Mouse (Mus musculus) CH12.LX (cell line): ENCODE measurements around the gene Ctla2b. TPM values are rescaled to one million over a fixed set of nuclear protein-coding genes. Genes with fewer than 3 reads are reported as not detected.
"Not testable (repeated sequence)": the region's sequence is repeated elsewhere in the genome, so short reads cannot be mapped to it uniquely, and the experiment has no call there.

Experiments
- DNase-seq: peaks from one replicate; pipeline ENCODE4 v3.0.0-alpha.2; 2013; ENCODE audit errors: extremely low read depth
- H3K27ac ChIP-seq: 2 replicates; pipeline ENCODE4 v1.5.1; 2012; ENCODE audit warnings: low read depth, mild to moderate bottlenecking, control low read depth, moderate library complexity; ENCODE audit not compliant: insufficient read depth
- H3K27me3 ChIP-seq: replicated peaks from 2 replicates; pipeline ENCODE3; 2012; ENCODE audit warnings: inconsistent platforms
- H3K36me3 ChIP-seq, 2 experiments: replicated peaks in 1 of 2; 2 replicates each; pipeline versions ENCODE3 to v1.6.1; 2012; ENCODE audit warnings: inconsistent platforms in 1 of 2, low read length in 1 of 2, mild to moderate bottlenecking in 1 of 2, mixed read lengths in 1 of 2, moderate library complexity in 1 of 2; ENCODE audit not compliant: control insufficient read depth in 1 of 2, insufficient read depth in 1 of 2
- H3K4me1 ChIP-seq, 2 experiments: 2 replicates each; pipeline ENCODE4 v1.6.1; 2012; ENCODE audit warnings: inconsistent platforms in 1 of 2, moderate library complexity in 1 of 2; ENCODE audit not compliant: insufficient read depth in 2 of 2, control insufficient read depth in 1 of 2
- H3K4me2 ChIP-seq: 2 replicates; pipeline ENCODE4 v1.6.1; 2012; ENCODE audit warnings: low read depth, mild to moderate bottlenecking, control low read depth; ENCODE audit not compliant: poor library complexity, insufficient read depth, severe bottlenecking
- H3K4me3 ChIP-seq, 3 experiments: fragments of 150-350 bp in 1 of 3; sonication (generic) in 1 of 3; replicated peaks in 1 of 3; 2 replicates each; pipeline versions ENCODE3 to v1.5.1; 2011 to 2012; ENCODE audit warnings: low read depth in 2 of 3, low read length in 2 of 3, mild to moderate bottlenecking in 2 of 3, moderate library complexity in 2 of 3, control low read depth in 1 of 3, improper control_type of control experiment in 1 of 3, inconsistent platforms in 1 of 3, mixed read lengths in 1 of 3; ENCODE audit not compliant: poor library complexity in 1 of 3
- H3K79me2 ChIP-seq: replicated peaks from 2 replicates; pipeline ENCODE4 v1.6.1; 2012; ENCODE audit warnings: mild to moderate bottlenecking, moderate library complexity; ENCODE audit not compliant: control insufficient read depth, poor library complexity, insufficient read depth, severe bottlenecking; ENCODE audit errors: extremely low read depth
- H3K9ac ChIP-seq: 2 replicates; pipeline ENCODE4 v1.6.1; 2012; ENCODE audit warnings: low read depth, mild to moderate bottlenecking, control low read depth, moderate library complexity; ENCODE audit not compliant: insufficient read depth
- H3K9me3 ChIP-seq: replicated peaks from 2 replicates; pipeline ENCODE3; 2012; ENCODE audit warnings: low read length, inconsistent platforms, mixed read lengths
- CHD1 ChIP-seq: IDR thresholded peaks from 2 replicates; pipeline ENCODE4 v1.6.1; 2012; ENCODE audit warnings: low read depth, low read length, improper control_type of control experiment, inconsistent platforms
- CHD2 ChIP-seq: IDR thresholded peaks from 2 replicates; pipeline ENCODE4 v1.6.1; 2011; ENCODE audit warnings: low read length, improper control_type of control experiment
- ETS1 ChIP-seq: conservative IDR thresholded peaks from 2 replicates; pipeline ENCODE4 v1.6.1; 2012; ENCODE audit warnings: low read depth, mild to moderate bottlenecking, inconsistent platforms, low read length, improper control_type of control experiment, moderate library complexity
- GABPA ChIP-seq: IDR thresholded peaks from 2 replicates; pipeline ENCODE4 v1.6.1; 2012; ENCODE audit warnings: low read depth, low read length, improper control_type of control experiment, inconsistent platforms; ENCODE audit not compliant: insufficient replicate concordance
- HCFC1 ChIP-seq: IDR thresholded peaks from 2 replicates; pipeline ENCODE4 v1.6.1; 2012; ENCODE audit warnings: low read depth, mild to moderate bottlenecking, inconsistent platforms, low read length, improper control_type of control experiment
- MAX ChIP-seq: IDR thresholded peaks from 2 replicates; pipeline ENCODE4 v1.6.1; 2011; ENCODE audit warnings: low read length, improper control_type of control experiment
- MEF2A ChIP-seq: IDR thresholded peaks from 2 replicates; pipeline ENCODE4 v1.6.1; 2014; ENCODE audit warnings: low read depth, mild to moderate bottlenecking, inconsistent platforms, low read length, improper control_type of control experiment, borderline replicate concordance
- MXI1 ChIP-seq: IDR thresholded peaks from 2 replicates; pipeline ENCODE4 v1.6.1; 2011; ENCODE audit warnings: mild to moderate bottlenecking, low read depth, low read length, improper control_type of control experiment
- MYC ChIP-seq: IDR thresholded peaks from 2 replicates; pipeline ENCODE4 v1.6.1; 2011; ENCODE audit warnings: low read depth, mild to moderate bottlenecking, improper control_type of control experiment, low read length
- NRF1 ChIP-seq: IDR thresholded peaks from 2 replicates; pipeline ENCODE4 v1.6.1; 2014; ENCODE audit warnings: low read depth, mild to moderate bottlenecking, inconsistent platforms, low read length, improper control_type of control experiment, moderate library complexity
- PAX5 ChIP-seq: IDR thresholded peaks from 2 replicates; pipeline ENCODE4 v1.6.1; 2012; ENCODE audit warnings: low read length, inconsistent platforms, mixed read lengths
- SIN3A ChIP-seq: IDR thresholded peaks from 2 replicates; pipeline ENCODE4 v1.6.1; 2012; ENCODE audit warnings: low read length, improper control_type of control experiment, inconsistent platforms
- UBTF ChIP-seq: IDR thresholded peaks from 2 replicates; pipeline ENCODE4 v1.6.1; 2012; ENCODE audit warnings: low read depth, mild to moderate bottlenecking, inconsistent platforms, low read length, improper control_type of control experiment, moderate library complexity
- USF1 ChIP-seq: IDR thresholded peaks from 2 replicates; pipeline ENCODE4 v1.6.1; 2014; ENCODE audit warnings: low read depth, mild to moderate bottlenecking, inconsistent platforms, low read length, improper control_type of control experiment
- USF2 ChIP-seq: conservative IDR thresholded peaks from 2 replicates; pipeline ENCODE4 v1.6.1; 2011; ENCODE audit warnings: low read depth, low read length, improper control_type of control experiment
- ZC3H11A ChIP-seq: IDR thresholded peaks from 2 replicates; pipeline ENCODE4 v1.6.1; 2012; ENCODE audit warnings: low read depth, mild to moderate bottlenecking, inconsistent platforms, low read length, improper control_type of control experiment
- ZKSCAN1 ChIP-seq: IDR thresholded peaks from 2 replicates; pipeline ENCODE4 v1.6.1; 2012; ENCODE audit warnings: low read depth, inconsistent platforms, low read length, improper control_type of control experiment, borderline replicate concordance
- ZMIZ1 ChIP-seq: IDR thresholded peaks from 2 replicates; pipeline ENCODE4 v1.6.1; 2012; ENCODE audit warnings: low read depth, mild to moderate bottlenecking, inconsistent platforms, low read length, improper control_type of control experiment
- dilution Hi-C: fragments of 300-500 bp; cut with MboI; formaldehyde crosslinking; loops from 2 replicates; pipeline ENCODE4 v1.14.3; 2020; ENCODE audit warnings: low sequenced_read_pairs; ENCODE audit not compliant: extremely low pct_unique_long_range_greater_than_20kb, extremely low pct_ligation_motif_present
- in situ Hi-C: fragments of 300-500 bp; cut with MboI; formaldehyde crosslinking; loops from 3 replicates; pipeline ENCODE4 v1.14.3; 2019; ENCODE audit warnings: low sequenced_read_pairs, low pct_ligation_motif_present, low pct_unique_long_range_greater_than_20kb, mixed read lengths
- polyA plus RNA-seq: library from polyadenylated mRNA; unstranded; fragments of >175 nt; gene quantifications from 2 replicates; pipeline ENCODE4 v1.2.1, GENCODE M21; 2012; ENCODE audit warnings: low read depth; ENCODE audit not compliant: insufficient read length
- total RNA-seq, 2 experiments: library from RNA; depleted of rRNA; stranded (reverse); fragments of 300-350 nt in 1 of 2; fragments of >200 nt in 1 of 2; gene quantifications; 2 replicates each; pipeline ENCODE4 v1.2.3; 2012 to 2014

Ctla2b gene
- total RNA-seq (2012; rRNA removed) (not detected in 2 replicates), total RNA-seq (2014; rRNA removed) (not detected in 2 replicates), polyA plus RNA-seq (not detected in 2 replicates)

DNA sequence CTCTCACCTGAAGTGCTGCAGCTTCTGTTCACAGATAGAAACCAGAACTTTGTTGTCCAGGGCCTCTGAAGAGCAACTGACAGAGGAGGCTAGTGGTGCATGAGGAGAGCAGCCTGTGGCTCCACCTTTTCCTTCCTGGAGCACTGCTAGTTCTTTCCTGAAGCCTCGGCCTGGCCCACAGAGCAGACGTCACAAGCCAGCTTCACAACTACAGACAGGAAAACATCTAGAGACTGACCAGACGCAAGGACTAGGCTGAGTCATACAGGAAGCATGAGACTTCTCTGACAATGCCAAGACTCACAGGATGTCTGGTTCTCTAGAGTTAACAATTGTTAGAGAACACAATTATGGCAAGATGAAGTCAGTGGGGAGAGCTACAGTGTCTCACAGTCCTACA lies at the start of gene Ctla2b:
TSS of gene Ctla2b (minus strand) at position 120 of the 400 bp plus-strand sequence.
- Histone ChIP-seq H3K36me3 (no peaks in the 10 kb centered on the region), H3K27ac (no peak within 1 kb of the TSS), H3K9ac (no peak within 1 kb of the TSS), H3K4me2 (no peak within 1 kb of the TSS), H3K4me1 (no peaks in the 10 kb centered on the region), H3K79me2 (no peaks in the 10 kb centered on the region), H3K27me3 (no peaks in the 10 kb centered on the region), H3K9me3 (peaks cover 37% of the 10 kb centered on the region), H3K4me3 (no peak within 1 kb of the TSS)
- no peak for DNase-seq
- dilution Hi-C loops (no loop called here), in situ Hi-C loops (no loop called here)
- TF ChIP-seq SIN3A (no peak), ZC3H11A (no peak), ETS1 (no peak), GABPA (no peak), MXI1 (no peak), CHD1 (no peak), USF2 (no peak), ZMIZ1 (no peak), UBTF (no peak), MEF2A (no peak), USF1 (no peak), PAX5 (no peak), HCFC1 (no peak), ZKSCAN1 (no peak), NRF1 (no peak), MAX (no peak), MYC (no peak), CHD2 (no peak)

DNA sequence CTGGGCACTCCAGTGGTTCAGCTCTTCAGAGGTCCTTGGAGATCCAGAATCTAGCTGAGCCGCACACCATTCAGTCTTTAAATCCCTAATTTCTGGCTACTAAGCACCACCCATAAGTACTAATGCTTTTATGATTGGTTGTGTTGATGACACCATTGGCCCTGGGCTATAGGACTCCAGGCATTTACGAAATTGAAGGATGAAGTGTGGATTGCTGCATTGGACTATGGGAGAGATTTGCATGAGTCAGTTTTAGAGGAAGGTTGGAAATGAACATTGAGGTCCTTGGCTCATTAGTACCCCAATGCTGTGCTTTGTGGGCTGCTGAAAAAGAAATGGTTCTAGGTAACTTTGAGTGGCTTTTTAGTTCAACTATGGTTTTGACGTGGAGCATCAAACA lies 44.6 kb upstream of the Ctla2b start, which contains the start of gene Tpbpa:
TSS of gene Tpbpa (minus strand) at position 101 of the 400 bp plus-strand sequence.
- H3K27ac ChIP-seq, in situ Hi-C loops, H3K27me3 ChIP-seq, H3K9ac ChIP-seq, DNase-seq, H3K4me3 ChIP-seq, H3K4me2 ChIP-seq, dilution Hi-C loops, H3K4me1 ChIP-seq, H3K79me2 ChIP-seq, H3K36me3 ChIP-seq: not testable (repeated sequence)
- peaks cover 33% of the 10 kb centered on the region for H3K9me3 ChIP-seq
